Mouse (Mus musculus) midbrain, embryonic 11.5 days (tissue): Measurements from ENCODE around the gene Ep300. TPM values are rescaled to one million over a fixed set of nuclear protein-coding genes. Genes with fewer than 3 reads are reported as not detected.

Source experiments
- ATAC-seq: fragments of 200-750 bp; cut with Nextera tagmentation; 2 replicates; pipeline ENCODE4 v1.8.0; 2017; ENCODE audit warnings: moderate TSS enrichment, moderate library complexity; ENCODE audit not compliant: low FRiP score
- DNase-seq: peaks from one replicate; pipeline ENCODE4 v3.0.0; 2015; ENCODE audit warnings: low spot score; ENCODE audit errors: missing footprints
- H3K27ac ChIP-seq: fragments of 300-500 bp; sonication (generic); 2 replicates; pipeline ENCODE4 v1.5.1; 2014; ENCODE audit warnings: low read depth, low read length
- H3K27me3 ChIP-seq: fragments of 300-500 bp; sonication (generic); 2 replicates; pipeline ENCODE4 v1.6.1; 2014; ENCODE audit warnings: mild to moderate bottlenecking, low read length, moderate library complexity, mixed read lengths; ENCODE audit not compliant: control insufficient read depth, insufficient read depth
- H3K36me3 ChIP-seq: fragments of 300-500 bp; sonication (generic); 2 replicates; pipeline ENCODE4 v1.6.1; 2014; ENCODE audit warnings: mild to moderate bottlenecking, low read length, moderate library complexity, mixed read lengths; ENCODE audit not compliant: control insufficient read depth, insufficient read depth
- H3K4me1 ChIP-seq: fragments of 300-500 bp; sonication (generic); 2 replicates; pipeline ENCODE4 v1.6.1; 2014; ENCODE audit warnings: low read length; ENCODE audit not compliant: control insufficient read depth, insufficient read depth
- H3K4me2 ChIP-seq: fragments of 300-500 bp; sonication (generic); 2 replicates; pipeline ENCODE4 v1.6.1; 2014; ENCODE audit warnings: mild to moderate bottlenecking, moderate library complexity
- H3K4me3 ChIP-seq: fragments of 300-500 bp; sonication (generic); 2 replicates; pipeline ENCODE4 v1.5.1; 2014; ENCODE audit warnings: low read depth, low read length
- H3K9ac ChIP-seq: fragments of 300-500 bp; sonication (generic); 2 replicates; pipeline ENCODE4 v1.6.1; 2014; ENCODE audit warnings: low read length
- H3K9me3 ChIP-seq: fragments of 300-500 bp; sonication (generic); 2 replicates; pipeline ENCODE4 v1.6.1; 2016; ENCODE audit warnings: low read length; ENCODE audit not compliant: control insufficient read depth
- WGBS: fragments of 180-500 bp; shearing (Covaris S2); extraction: QIAGEN DNeasy Blood & Tissue Kit; methylation state at CpG from one replicate; pipeline ENCODE4 v1.1.7; 2014; 5-methylcytosine and 5-hydroxymethylcytosine counted together
- polyA plus RNA-seq: library from polyadenylated mRNA; unstranded; fragments of >200 nt; fragmentation: Nextera tagmentation; extraction: Ambion mirVana; gene quantifications from 2 replicates; pipeline ENCODE4 v1.2.1, GENCODE M21; 2014

Gene Ep300
- polyA plus RNA-seq, 1 experiment from 2014 or later, result 23.7 TPM

DNA sequence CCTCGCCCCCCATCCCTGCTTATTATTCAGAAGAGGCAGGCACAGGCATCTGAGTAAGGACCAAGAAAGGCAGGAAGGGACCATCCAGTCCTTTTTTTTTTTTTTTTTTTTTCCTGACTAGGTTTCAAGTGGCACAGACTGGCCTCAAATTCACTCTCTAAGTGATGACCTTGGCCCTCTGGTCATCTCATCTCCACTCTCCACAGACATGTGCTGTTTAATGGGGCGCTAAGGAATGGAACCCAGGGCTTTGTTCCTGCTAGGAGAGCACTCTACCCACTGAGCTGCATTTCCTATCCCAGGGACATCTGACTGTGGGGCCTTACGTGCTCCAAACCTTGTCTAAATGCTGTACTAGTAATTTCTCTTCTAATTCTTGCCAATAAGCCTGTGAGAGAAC, 29.2 kb upstream of the Ep300 start:
- no peak overlapping the region for H3K4me2 ChIP-seq
- WGBS, result 74% methylated on average over 3 of the region's 3 CpGs
- H3K4me3 ChIP-seq, result no peak overlapping the region
- H3K36me3 ChIP-seq, result no peaks in the 10 kb centered on the region
- no peak overlapping the region for H3K9ac ChIP-seq
- no peak overlapping the region for H3K27ac ChIP-seq
- no peak for ATAC-seq
- no peaks in the 10 kb centered on the region for H3K4me1 ChIP-seq
- no peaks in the 10 kb centered on the region for H3K9me3 ChIP-seq
- no peak for DNase-seq
- no peaks in the 10 kb centered on the region for H3K27me3 ChIP-seq

- no peak overlapping the region for H3K4me2 ChIP-seq
- no peak for ATAC-seq
- no peaks in the 10 kb centered on the region for H3K9me3 ChIP-seq
- H3K27me3 ChIP-seq, result no peaks in the 10 kb centered on the region
- no peak overlapping the region for H3K4me3 ChIP-seq
- WGBS, result 67% methylated on average over 3 of the region's 3 CpGs
- DNase-seq, result no peak
- H3K9ac ChIP-seq, result no peak overlapping the region
- H3K4me1 ChIP-seq, result no peaks in the 10 kb centered on the region
- H3K36me3 ChIP-seq, result no peaks in the 10 kb centered on the region
- no peak overlapping the region for H3K27ac ChIP-seq
Measured at GRCm38 (mm10) chr15:81561501-81561900, 23.6 kb upstream of the Ep300 start.

- Histone ChIP-seq H3K4me1 (no peaks in the 10 kb centered on the region), H3K9ac (no peak overlapping the region), H3K4me3 (no peak overlapping the region), H3K9me3 (no peaks in the 10 kb centered on the region), H3K27me3 (no peaks in the 10 kb centered on the region), H3K27ac (no peak overlapping the region), H3K4me2 (no peak overlapping the region), H3K36me3 (no peaks in the 10 kb centered on the region)
- no peak for ATAC-seq
- WGBS, result 83% methylated on average over 9 of the region's 9 CpGs
- DNase-seq, result no peak
Measured at GRCm38 (mm10) chr15:81561996-81562395, 23.2 kb upstream of the Ep300 start.

DNA sequence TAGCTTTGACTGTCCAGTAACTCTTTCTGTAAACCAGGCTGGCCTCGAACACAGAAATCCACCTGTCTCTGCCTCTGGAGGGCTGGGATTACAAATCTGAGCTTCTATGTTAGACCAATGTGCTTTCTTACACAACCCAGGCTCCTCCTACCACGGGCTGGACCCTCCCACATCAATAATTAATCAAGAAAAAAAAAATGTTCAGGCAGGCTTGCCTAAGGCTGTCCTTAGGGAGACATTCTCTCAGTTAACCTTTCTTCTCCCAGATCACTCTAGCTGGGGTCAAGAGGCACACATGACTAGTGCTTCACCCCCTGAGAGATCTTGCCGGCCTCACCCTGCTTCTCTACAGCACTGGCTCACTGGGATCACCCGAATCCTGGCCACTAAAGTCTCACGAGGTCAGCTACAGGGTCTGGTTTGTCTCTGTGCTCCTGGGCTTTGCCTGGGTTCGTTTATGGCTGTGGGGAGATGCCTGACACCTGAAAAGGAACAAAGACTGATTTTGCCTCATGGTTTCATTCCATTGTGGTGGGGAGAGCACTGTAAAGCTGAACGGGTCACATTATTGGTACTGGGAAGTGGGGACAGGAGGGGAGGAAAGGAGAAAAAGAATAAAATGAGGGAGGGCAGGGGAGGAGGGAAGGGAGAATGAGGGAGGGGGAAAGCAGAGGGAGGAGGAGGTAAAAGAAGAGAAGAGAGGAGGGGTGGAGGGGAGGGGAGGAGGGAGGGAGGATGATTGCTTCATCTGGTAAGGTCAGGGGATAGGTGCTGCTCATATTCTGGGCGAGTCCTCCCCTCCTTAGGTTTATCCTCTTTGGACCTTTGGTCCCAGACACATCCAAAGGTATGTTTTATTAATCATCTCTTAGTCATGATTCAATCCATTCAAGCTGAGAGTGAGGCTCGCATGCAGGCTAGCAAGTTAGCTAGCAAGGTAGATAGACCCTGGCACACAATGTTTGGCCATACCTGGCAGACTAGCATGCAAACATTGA, 22.4 kb upstream of the Ep300 start:
- no peak overlapping the region for H3K27ac ChIP-seq
- DNase-seq (no peak), ATAC-seq (no peak)
- no peak overlapping the region for H3K9ac ChIP-seq
- H3K36me3 ChIP-seq, result no peaks in the 10 kb centered on the region
- H3K27me3 ChIP-seq, result no peaks in the 10 kb centered on the region
- no peaks in the 10 kb centered on the region for H3K4me1 ChIP-seq
- no peak overlapping the region for H3K4me2 ChIP-seq
- 68% methylated on average over 9 of the region's 9 CpGs for WGBS
- no peaks in the 10 kb centered on the region for H3K9me3 ChIP-seq
- no peak overlapping the region for H3K4me3 ChIP-seq

- WGBS, result 32% methylated on average over 2 of the region's 2 CpGs
- no peaks in the 10 kb centered on the region for H3K36me3 ChIP-seq
- no peak overlapping the region for H3K27ac ChIP-seq
- no peak overlapping the region for H3K4me2 ChIP-seq
- H3K4me3 ChIP-seq, result no peak overlapping the region
- H3K9me3 ChIP-seq, result no peaks in the 10 kb centered on the region
- no peak overlapping the region for H3K9ac ChIP-seq
- ATAC-seq (no peak), DNase-seq (no peak)
- no peaks in the 10 kb centered on the region for H3K4me1 ChIP-seq
- H3K27me3 ChIP-seq, result no peaks in the 10 kb centered on the region
Measured at GRCm38 (mm10) chr15:81568093-81568492, 17.1 kb upstream of the Ep300 start.

DNA sequence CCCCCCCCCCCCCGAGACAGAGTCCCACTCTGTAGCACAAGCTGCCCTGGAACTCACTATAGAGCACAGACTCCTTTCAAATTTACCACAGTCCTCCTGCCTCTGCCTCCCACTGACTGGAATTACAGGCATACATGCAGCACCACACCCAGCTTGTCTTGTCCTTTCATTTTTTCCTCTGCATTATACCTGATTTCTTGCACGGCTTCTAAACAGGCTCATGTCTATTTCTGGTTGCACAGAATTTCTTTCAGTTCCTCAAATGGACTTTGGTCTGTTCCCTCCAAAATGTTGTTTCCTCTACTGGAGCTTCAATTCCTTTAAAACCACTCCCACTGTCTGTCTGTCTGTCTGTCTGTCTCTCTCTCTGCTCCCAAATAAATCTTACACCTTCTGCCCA, 16.6 kb upstream of the Ep300 start:
- WGBS, result 87% methylated on average over 1 of the region's 2 CpGs
- DNase-seq, result no peak
- Histone ChIP-seq H3K27ac (no peak overlapping the region), H3K36me3 (no peaks in the 10 kb centered on the region), H3K4me1 (no peaks in the 10 kb centered on the region), H3K4me3 (no peak overlapping the region), H3K9ac (no peak overlapping the region), H3K4me2 (no peak overlapping the region), H3K9me3 (no peaks in the 10 kb centered on the region), H3K27me3 (no peaks in the 10 kb centered on the region)
- ATAC-seq, result no peak

DNA sequence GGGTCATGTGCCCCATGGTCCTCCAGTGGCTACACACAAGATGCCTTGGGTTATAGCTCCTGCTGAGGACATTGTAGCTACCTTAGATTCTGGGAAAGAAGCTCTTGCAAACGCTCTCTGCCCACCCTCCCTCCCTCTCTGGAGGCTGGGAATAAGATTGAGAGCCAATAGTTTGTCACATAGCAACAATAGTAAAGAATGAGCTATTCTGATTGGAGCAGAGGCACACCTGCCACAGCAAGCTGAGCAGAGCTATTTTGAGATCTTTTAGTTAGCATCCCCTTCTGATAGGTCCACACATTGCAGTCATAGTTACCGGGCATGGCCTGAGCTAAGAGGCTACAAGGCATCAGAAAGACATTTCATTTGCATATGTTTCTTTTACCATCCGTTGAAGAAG, 8.2 kb upstream of the Ep300 start:
- no peak overlapping the region for H3K4me3 ChIP-seq
- H3K9ac ChIP-seq, result no peak overlapping the region
- no peak overlapping the region for H3K4me2 ChIP-seq
- DNase-seq, result no peak
- H3K9me3 ChIP-seq, result no peaks in the 10 kb centered on the region
- no peak overlapping the region for H3K27ac ChIP-seq
- ATAC-seq, result no peak
- H3K4me1 ChIP-seq, result no peaks in the 10 kb centered on the region
- H3K36me3 ChIP-seq, result no peaks in the 10 kb centered on the region
- WGBS, result 10% methylated on average over 3 of the region's 3 CpGs
- no peaks in the 10 kb centered on the region for H3K27me3 ChIP-seq

- WGBS, result 92% methylated on average over 7 of the region's 7 CpGs
- H3K36me3 ChIP-seq, result no peaks in the 10 kb centered on the region
- no peaks in the 10 kb centered on the region for H3K4me1 ChIP-seq
- no peak overlapping the region for H3K9ac ChIP-seq
- ATAC-seq (no peak), DNase-seq (no peak)
- no peaks in the 10 kb centered on the region for H3K27me3 ChIP-seq
- no peak overlapping the region for H3K27ac ChIP-seq
- no peak overlapping the region for H3K4me3 ChIP-seq
- H3K4me2 ChIP-seq, result no peak overlapping the region
- H3K9me3 ChIP-seq, result no peaks in the 10 kb centered on the region
Measured at GRCm38 (mm10) chr15:81577743-81578165, 7.4 kb upstream of the Ep300 start.

- DNase-seq (no peak), ATAC-seq (no peak)
- Histone ChIP-seq H3K9me3 (no peaks in the 10 kb centered on the region), H3K27ac (peak overlapping the region; percentile 12), H3K4me2 (peak overlapping the region; percentile 57), H3K36me3 (no peaks in the 10 kb centered on the region), H3K4me1 (peaks cover 15% of the 10 kb centered on the region), H3K27me3 (no peaks in the 10 kb centered on the region), H3K4me3 (peak overlapping the region; percentile 99), H3K9ac (peak overlapping the region; percentile 67)
- 15% methylated on average over 3 of the region's 3 CpGs for WGBS
Measured at GRCm38 (mm10) chr15:81584466-81584865, 685 bp upstream of the Ep300 start.
